Mouse (Mus musculus) forebrain, embryonic 10.5 days (tissue): ENCODE results near the gene Kctd15. TPM values are rescaled to one million over a fixed set of nuclear protein-coding genes. Genes with fewer than 3 reads are reported as not detected.

Source experiments
- DNase-seq: peaks from one replicate; pipeline ENCODE4 v3.0.0-alpha.2; 2017; ENCODE audit warnings: low spot score; ENCODE audit errors: extremely low spot score
- H3K27ac ChIP-seq: fragments of 300-500 bp; sonication (generic); 2 replicates; pipeline ENCODE4 v1.5.1; 2016; ENCODE audit warnings: mild to moderate bottlenecking
- H3K27me3 ChIP-seq: fragments of 300-500 bp; sonication (generic); 2 replicates; pipeline ENCODE4 v1.6.1; 2016; ENCODE audit warnings: mild to moderate bottlenecking; ENCODE audit not compliant: poor library complexity, severe bottlenecking
- H3K36me3 ChIP-seq: fragments of 300-500 bp; sonication (generic); replicated peaks from 2 replicates; pipeline ENCODE4 v1.6.1; 2016; ENCODE audit warnings: mild to moderate bottlenecking, moderate library complexity
- H3K4me1 ChIP-seq: fragments of 300-500 bp; sonication (generic); 2 replicates; pipeline ENCODE4 v1.6.1; 2016
- H3K4me3 ChIP-seq: fragments of 300-500 bp; sonication (generic); 2 replicates; pipeline ENCODE4 v1.5.1; 2016; ENCODE audit warnings: mild to moderate bottlenecking, moderate library complexity
- H3K9me3 ChIP-seq: fragments of 300-500 bp; sonication (generic); 2 replicates; pipeline ENCODE4 v1.6.1; 2016; ENCODE audit warnings: mild to moderate bottlenecking, moderate library complexity
- WGBS: fragments of 180-500 bp; shearing (Covaris S2); methylation state at CpG from one replicate; pipeline ENCODE4 v1.1.7; 2016; 5-methylcytosine and 5-hydroxymethylcytosine counted together
- polyA plus RNA-seq: library from polyadenylated mRNA; unstranded; fragments of >200 nt; fragmentation: Nextera tagmentation; extraction: Ambion mirVana; gene quantifications from 2 replicates; pipeline ENCODE4 v1.2.1, GENCODE M21; 2016

Kctd15 gene
- polyA plus RNA-seq, 1 experiment from 2014 or later, result 57.1 TPM

DNA sequence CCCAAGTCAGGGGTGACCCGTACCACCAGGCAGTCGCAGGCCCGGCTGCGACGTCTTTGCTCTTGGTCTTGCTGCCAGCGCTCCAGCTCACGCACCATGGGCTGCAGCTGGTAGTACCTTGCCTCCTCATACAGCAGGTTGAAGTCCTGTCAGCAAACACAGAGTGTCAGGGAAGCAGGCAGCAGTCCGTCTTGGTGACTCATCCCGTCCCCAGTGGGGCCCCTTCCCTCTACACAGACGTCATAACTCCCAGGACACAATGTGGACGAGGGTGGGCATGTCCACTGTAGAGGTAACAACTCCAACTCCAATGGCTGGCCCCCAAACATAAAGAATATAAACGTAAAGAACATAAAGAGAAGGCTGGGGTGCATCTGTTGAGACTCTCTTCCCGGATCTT is 14.6 kb downstream of the Kctd15 start:
- no peak for DNase-seq
- 0 out of 2 replicates have a peak, but pooled peaks cover 5% of the 10 kb centered on the region for H3K4me1 ChIP-seq
- H3K9me3 ChIP-seq, result no peaks in the 10 kb centered on the region
- 91% methylated on average over 13 of the region's 13 CpGs for WGBS
- peaks cover 94% of the 10 kb centered on the region for H3K36me3 ChIP-seq
- H3K4me3 ChIP-seq, result no peak overlapping the region
- H3K27me3 ChIP-seq, result no peaks in the 10 kb centered on the region
- no peak overlapping the region for H3K27ac ChIP-seq

DNA sequence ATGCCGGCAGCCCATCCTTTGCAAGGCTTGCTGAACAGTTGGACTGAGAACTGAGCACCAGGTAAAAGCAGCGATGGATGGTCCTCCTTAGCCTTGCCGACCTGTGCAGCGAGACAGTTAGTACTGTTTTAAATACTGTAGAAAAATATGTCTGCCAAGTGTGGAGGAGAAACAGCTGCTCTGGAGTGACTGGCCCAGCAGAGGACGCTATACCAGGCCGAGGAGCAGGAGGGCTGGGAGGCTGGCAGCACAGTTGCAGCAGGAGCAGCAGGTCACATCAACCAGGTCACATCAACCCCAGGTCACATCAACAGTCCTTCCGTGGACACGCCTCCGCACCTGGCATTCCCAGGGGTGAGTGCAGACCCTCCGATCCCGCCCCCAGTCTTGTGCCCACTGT is 16.7 kb downstream of the Kctd15 start:
- H3K36me3 ChIP-seq, result peaks cover 73% of the 10 kb centered on the region
- H3K4me1 ChIP-seq, result 0 out of 2 replicates have a peak, but pooled peaks cover 4% of the 10 kb centered on the region
- H3K4me3 ChIP-seq, result no peak overlapping the region
- no peaks in the 10 kb centered on the region for H3K9me3 ChIP-seq
- no peak for DNase-seq
- no peak overlapping the region for H3K27ac ChIP-seq
- WGBS, result 89% methylated on average over 11 of the region's 11 CpGs
- H3K27me3 ChIP-seq, result no peaks in the 10 kb centered on the region

DNA sequence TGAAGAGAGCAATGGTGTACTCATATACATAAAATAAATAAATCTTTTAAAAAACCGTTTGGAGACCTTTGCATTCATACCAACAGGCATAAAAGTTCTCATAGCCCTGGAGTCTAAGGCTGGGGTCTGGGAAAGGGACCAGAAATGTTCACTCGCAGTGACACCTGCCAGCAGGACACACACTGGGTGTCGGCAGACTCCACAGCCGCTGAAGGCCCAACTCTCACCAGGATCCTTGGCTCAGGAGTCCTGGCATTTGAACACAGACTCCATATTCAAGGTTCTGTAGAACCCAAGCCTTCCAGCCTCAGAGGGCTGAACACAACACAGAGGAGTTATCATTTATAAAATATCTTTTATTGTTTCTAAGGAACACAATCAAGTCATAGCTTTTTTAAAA is 19.9 kb downstream of the Kctd15 start:
- H3K27ac ChIP-seq, result no peak overlapping the region
- H3K27me3 ChIP-seq, result no peaks in the 10 kb centered on the region; the same call in 1 of the 2 replicates
- no peak overlapping the region for H3K4me3 ChIP-seq
- 87% methylated on average over 4 of the region's 4 CpGs for WGBS
- H3K36me3 ChIP-seq, result peaks cover 41% of the 10 kb centered on the region
- no peak for DNase-seq
- 0 out of 2 replicates have a peak, but pooled peaks cover 2% of the 10 kb centered on the region for H3K4me1 ChIP-seq
- no peaks in the 10 kb centered on the region for H3K9me3 ChIP-seq

DNA sequence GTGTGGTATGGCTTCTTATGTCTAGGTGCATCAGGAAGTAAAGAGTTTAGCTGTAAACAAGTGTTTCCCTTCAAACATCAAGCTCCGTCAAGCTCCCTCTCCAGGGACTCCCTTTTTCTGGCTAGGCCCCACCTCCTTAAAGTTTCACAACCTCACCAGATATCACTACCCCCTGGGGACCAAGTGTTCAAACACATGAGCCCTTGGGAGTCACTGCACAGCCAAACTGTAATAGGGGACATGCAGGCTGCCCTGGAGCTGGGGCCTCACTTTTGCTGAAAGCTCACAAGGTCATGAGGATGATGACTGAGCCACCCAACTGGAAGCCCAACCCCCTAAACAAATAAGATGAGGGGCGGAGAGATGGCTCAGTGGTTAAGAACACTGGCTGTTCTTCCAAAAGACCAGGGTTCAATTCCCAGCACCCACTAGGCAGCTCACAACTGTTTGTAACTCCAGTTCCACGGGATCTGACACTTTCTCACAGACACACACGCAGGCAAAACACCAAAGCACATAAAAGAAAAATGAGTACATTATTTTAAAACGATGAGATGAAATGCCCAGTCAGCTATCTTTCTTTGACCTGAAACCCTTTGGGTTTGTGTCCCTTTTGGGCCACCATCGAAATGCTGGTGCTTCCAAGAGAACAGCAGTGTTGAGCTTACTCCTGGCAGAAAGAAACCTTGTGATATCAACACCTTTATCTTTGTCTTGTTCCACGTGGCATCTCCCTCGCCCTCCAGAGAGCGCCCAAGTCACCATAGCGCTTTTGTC is 23.4 kb downstream of the Kctd15 start:
- Histone ChIP-seq H3K4me1 (peaks cover 20% of the 10 kb centered on the region), H3K36me3 (peaks cover 6% of the 10 kb centered on the region)

DNA sequence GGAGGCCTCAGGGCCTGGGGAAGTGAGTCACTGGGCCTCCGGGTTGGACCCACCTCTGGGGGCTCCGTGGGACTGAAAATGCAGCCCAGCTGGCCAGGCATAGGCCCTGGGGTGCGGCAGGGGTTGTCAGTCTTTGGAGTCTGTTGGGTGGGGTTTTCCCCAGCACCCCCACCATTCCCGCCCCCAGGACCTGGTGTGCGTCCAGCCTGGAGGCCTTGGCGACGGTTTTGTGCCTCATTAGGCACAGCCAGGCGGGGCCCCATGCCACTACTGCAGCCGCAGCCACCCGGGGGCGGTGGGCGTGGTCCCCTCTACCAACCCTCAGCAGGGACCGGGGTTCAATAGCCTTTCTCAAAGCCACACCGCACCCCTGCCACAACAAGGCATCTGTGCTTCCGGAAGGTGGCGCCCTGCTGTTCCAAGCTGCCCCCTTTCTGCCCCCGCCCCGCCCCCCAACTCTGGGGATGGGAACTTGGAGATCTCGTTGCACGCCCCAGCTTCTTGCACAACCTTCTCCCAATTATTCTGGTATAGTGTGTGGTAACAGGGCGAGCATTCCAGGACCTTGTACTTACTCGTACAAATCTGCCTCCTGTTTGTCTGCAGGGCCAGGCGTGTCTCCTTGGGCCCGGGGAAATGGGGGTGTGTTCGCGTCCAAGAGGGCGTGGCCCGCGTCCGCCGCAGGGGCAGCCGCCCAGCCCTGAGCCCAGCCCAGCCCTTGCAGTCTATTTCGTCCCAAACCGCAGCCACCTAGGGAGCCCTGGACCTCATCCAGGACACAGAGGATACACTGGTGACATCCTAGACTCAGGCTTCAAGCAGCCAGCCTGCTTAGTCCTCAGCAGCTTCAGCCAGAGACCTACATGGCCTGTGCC is 26.1 kb downstream of the Kctd15 start:
- H3K4me3 ChIP-seq, result peak overlapping the region; percentile 54
- peak overlapping the region; percentile 89 for H3K27ac ChIP-seq
- peaks cover 20% of the 10 kb centered on the region for H3K4me1 ChIP-seq
- no peaks in the 10 kb centered on the region for H3K36me3 ChIP-seq
- H3K9me3 ChIP-seq, result no peaks in the 10 kb centered on the region
- under 1% methylated on average over 34 of the region's 34 CpGs for WGBS
- H3K27me3 ChIP-seq, result no peaks in the 10 kb centered on the region; the same call in 1 of the 2 replicates
- DNase-seq, result peak; percentile 75

More for the DNA sequence above, 23.4 kb downstream of the Kctd15 start:
- H3K27ac ChIP-seq, result no peak overlapping the region
- no peak overlapping the region for H3K4me3 ChIP-seq
- DNase-seq, result no peak
- WGBS, result 86% methylated on average over 10 of the region's 10 CpGs
- H3K27me3 ChIP-seq, result no peaks in the 10 kb centered on the region; the same call in 1 of the 2 replicates
- H3K9me3 ChIP-seq, result no peaks in the 10 kb centered on the region

DNA sequence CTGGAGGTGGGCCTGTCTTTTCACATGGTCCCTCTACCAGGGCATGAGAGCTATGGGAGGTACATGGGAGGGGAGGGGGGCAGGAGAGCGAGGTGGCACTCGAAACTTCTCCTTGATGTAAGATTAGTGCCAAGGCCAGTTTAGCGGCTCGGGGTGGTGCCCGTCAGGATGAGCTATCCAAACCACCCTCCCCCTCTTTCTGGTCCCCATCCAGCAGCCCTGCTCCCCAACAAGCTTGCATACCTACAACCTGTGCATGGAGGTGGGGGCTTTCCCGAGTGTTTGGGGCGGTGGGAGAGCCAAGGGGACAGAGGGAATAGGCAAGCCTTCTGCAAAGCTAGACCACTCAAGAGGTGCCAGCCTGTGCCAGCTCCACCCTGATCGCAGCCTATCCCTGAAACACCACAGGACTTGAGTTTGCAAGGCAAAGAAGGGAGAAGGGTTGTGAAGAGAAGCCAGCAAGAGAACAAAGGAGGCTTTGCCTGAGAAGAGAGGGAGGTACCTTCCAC is 26.8 kb downstream of the Kctd15 start:
- Histone ChIP-seq H3K27ac (peak overlapping the region; percentile 89), H3K27me3 (no peaks in the 10 kb centered on the region; the same call in 1 of the 2 replicates), H3K36me3 (no peaks in the 10 kb centered on the region), H3K4me3 (peak overlapping the region; percentile 54), H3K4me1 (peaks cover 20% of the 10 kb centered on the region), H3K9me3 (no peaks in the 10 kb centered on the region)
- WGBS, result 43% methylated on average over 8 of the region's 8 CpGs
- DNase-seq, result no peak

DNA sequence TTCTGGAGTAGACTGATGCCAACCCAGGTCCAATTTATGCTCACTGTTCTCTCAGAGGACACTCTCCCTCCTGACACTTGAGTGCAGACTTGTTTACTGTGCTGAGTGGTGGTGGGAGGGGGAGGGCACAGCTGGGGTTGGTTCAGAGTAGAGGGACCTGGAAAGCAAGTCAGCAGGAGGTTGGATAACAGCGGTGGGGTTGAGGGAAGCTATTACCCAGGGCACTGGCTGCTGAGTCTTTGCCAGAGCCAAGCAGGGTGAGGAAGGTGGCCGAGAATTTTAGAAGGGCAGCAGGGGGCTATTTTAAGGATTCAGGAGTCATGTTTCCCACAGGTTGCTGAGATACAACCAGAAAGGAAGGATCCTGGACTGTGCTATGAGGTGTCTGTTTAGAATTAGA is 36.1 kb downstream of the Kctd15 start:
- no peak for DNase-seq
- Histone ChIP-seq H3K9me3 (peaks cover 6% of the 10 kb centered on the region; the same call in 1 of the 2 replicates), H3K4me1 (0 out of 2 replicates have a peak, but pooled peaks cover 2% of the 10 kb centered on the region), H3K27ac (no peak overlapping the region), H3K36me3 (no peaks in the 10 kb centered on the region), H3K27me3 (no peaks in the 10 kb centered on the region), H3K4me3 (no peak overlapping the region)
- 42% methylated on average over 2 of the region's 2 CpGs for WGBS

DNA sequence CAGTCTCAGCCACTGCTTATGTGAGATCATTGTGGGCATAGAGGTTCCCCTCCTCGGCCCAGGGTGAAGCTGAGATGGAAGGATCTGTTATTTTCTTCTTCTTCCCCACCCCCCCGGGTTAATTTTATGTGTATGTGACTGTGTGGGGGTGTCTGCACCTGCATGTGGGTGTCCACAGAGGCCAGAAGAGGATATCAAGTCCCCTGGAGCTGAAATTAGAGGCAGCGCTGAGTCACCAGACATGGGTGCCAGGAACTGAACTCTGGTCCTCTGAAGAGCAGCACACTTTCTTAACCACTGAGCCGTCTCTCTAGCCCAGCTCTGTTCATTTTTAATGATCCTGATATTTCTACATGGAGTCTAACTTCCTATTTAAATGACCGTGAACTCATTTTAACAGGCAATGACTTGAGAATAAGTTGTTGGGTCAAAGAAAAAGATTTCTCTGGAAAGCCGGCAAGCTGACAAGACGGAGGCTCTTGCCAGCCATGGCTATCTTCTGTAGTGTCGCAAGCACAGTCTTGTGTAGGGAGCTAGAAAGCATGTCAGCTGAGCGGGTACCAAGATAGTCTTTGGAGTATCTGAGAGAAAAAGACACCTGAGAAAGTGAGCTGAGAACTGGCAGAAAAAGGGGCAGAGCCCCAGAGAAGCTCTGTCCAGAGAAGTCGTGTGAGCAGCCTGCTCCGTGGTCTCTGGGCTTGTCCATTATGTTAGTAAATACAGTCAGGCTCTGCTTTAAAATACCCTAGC is 38.2 kb downstream of the Kctd15 start:
- Histone ChIP-seq H3K27ac (no peak overlapping the region), H3K36me3 (no peaks in the 10 kb centered on the region), H3K4me1 (peaks cover 8% of the 10 kb centered on the region), H3K4me3 (no peak overlapping the region), H3K9me3 (peaks cover 6% of the 10 kb centered on the region; the same call in 1 of the 2 replicates), H3K27me3 (no peaks in the 10 kb centered on the region)
- WGBS, result 86% methylated on average over 11 of the region's 11 CpGs
- DNase-seq, result no peak

DNA sequence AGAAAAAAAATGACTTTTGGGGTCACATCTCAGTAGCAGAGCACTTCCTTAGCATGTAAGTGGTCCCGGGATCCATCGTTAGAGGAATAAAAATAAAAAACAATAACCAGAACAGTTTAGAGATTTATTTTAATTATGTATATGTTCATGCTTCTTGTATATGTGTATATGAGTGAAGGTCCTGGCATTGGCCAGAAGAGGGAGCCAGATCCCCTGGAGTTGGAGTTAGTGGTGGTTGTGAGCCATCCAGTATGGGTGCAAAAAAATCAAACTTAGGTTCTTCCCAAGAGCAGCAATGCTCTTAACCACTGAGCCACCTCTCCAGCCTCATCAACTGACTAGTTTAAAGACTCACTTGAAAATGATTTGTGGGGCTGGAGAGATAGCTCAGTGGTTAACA is 40.3 kb downstream of the Kctd15 start:
- Histone ChIP-seq H3K9me3 (peaks cover 6% of the 10 kb centered on the region; the same call in 1 of the 2 replicates), H3K27ac (no peak overlapping the region), H3K4me3 (no peak overlapping the region), H3K4me1 (peaks cover 15% of the 10 kb centered on the region), H3K36me3 (no peaks in the 10 kb centered on the region), H3K27me3 (no peaks in the 10 kb centered on the region)
- 91% methylated on average over 2 of the region's 2 CpGs for WGBS
- DNase-seq, result no peak

DNA sequence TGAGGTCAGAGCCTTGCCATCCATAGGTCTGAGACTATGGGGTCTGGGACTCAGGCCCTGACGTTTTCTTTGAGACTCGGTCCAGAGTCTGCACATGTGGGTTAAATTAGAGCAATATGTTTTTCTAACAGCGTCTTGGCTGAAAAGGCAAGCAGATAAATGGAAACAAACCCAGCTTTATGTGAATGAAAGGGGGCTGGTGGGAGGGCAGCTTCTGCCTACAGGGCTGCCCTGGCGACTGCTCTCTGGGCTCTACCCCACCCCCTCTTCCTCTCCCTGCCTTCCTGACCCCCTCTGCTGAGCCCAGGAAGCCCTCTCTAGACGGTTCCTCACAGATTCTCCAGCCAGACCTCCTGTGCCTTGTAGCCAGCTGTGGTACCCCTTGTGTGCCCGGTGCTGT is 46.1 kb downstream of the Kctd15 start:
- 56% methylated on average over 6 of the region's 6 CpGs for WGBS
- Histone ChIP-seq H3K27ac (peak overlapping the region; percentile 70), H3K9me3 (no peaks in the 10 kb centered on the region), H3K4me3 (no peak overlapping the region), H3K4me1 (peaks cover 52% of the 10 kb centered on the region), H3K36me3 (no peaks in the 10 kb centered on the region), H3K27me3 (peaks cover 11% of the 10 kb centered on the region)
- DNase-seq, result no peak

DNA sequence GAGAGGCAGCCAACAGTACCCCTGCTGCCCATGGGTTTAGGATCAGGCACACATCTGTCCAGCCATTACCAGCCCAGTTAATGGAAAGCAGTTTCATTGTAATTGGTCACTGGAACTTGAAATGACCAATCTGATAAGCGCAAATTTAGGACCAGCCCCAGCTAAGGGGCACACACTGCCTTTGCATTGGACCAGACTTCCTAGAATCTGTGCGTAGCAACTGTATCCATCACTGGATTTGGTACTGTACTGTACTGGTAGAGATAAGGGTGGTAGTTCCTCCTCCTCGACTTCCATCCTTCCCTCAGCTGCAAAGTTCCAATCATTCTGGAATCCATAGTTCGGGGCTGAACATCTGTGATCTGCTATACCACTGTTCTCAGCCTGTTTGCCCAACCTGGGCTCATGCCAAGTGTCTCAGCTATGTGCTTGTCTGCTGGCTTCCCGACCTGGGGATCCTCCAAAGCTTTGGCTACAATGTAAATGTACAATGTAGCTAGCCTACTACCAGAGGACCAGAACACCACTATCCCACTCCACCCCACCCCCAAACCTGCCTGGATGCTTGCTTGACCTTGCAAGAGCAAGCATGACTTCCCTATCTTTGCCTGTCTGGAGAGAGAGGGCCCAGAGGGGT is 49.1 kb downstream of the Kctd15 start:
- no peak for DNase-seq
- H3K27me3 ChIP-seq, result peaks cover 13% of the 10 kb centered on the region
- peaks cover 57% of the 10 kb centered on the region for H3K4me1 ChIP-seq
- peak overlapping the region; percentile 83 for H3K27ac ChIP-seq
- H3K36me3 ChIP-seq, result no peaks in the 10 kb centered on the region
- no peaks in the 10 kb centered on the region for H3K9me3 ChIP-seq
- no peak overlapping the region for H3K4me3 ChIP-seq
- WGBS, result 83% methylated on average over 5 of the region's 5 CpGs

DNA sequence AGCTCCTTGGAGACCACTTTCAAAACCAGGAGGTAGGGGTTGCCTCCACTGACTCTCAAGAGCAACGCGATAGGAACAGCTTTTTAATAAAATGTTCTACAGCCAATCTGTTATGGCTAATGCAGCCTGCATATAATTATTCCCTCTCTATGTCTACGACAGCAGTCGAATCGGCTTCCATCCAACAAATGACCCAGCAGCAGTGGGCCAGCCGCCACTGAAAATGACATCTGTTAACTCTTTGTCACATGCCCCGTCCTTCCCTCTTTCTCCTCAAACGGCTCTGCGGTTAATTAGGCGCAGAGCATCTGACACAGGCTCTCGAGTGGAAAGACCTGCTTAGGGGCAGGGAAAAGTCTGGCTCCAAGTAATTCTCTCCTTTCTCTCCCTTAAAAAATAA is 49.8 kb downstream of the Kctd15 start:
- Histone ChIP-seq H3K27ac (peak overlapping the region; percentile 83), H3K27me3 (peaks cover 13% of the 10 kb centered on the region), H3K4me1 (peaks cover 54% of the 10 kb centered on the region), H3K4me3 (no peak overlapping the region), H3K9me3 (no peaks in the 10 kb centered on the region), H3K36me3 (no peaks in the 10 kb centered on the region)
- peak; percentile 36 for DNase-seq
- WGBS, result 26% methylated on average over 11 of the region's 11 CpGs
